Mouse (Mus musculus): ENCODE measurements at regions not wholly inside any gene's neighbourhood (a gene's known extent, or its start where the extent isn't known, plus 50 kb on each side); places are given as distances from the start of the nearest gene placed in this dataset.

DNA sequence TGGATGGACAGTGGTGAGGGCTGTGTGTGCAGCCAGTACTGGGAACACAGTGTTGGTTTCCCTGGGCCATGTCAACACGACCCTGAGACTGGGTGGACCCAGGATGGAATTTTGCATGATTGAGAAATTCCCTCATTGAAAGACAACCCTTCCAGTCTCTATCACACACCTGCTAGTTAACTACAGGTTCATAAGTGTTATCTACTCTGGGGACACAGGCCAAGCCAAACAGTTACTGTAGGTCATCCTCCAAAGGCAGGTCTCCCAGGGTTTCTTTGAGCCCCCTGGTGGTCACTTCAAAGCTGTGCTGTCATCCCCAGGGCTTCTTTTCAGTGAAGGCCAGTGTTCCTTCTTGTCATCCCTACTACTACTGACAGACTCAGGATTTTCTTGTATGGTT lies 276.7 kb downstream of the Cyp26b1 start:
- Histone ChIP-seq H3K27ac (ENCODE audit: control insufficient read depth, low read depth, low read length) (no peak overlapping the region), H3K79me2 (ENCODE audit: control insufficient read depth, insufficient read depth, low read length, poor library complexity) (no peaks in the 10 kb centered on the region), H3K9ac (ENCODE audit: control insufficient read depth, low read depth, low read length, poor library complexity, severe bottlenecking) (no peak overlapping the region), H3K4me3 (ENCODE audit: control insufficient read depth in 1 of 2, insufficient read depth in 1 of 2, low read depth in 2 of 2, low read length in 2 of 2) (no peak overlapping the region), H3K36me3 (ENCODE audit: control insufficient read depth in 1 of 2, insufficient read depth in 2 of 2, low read length in 2 of 2) (no peaks in the 10 kb centered on the region), H3K27me3 (ENCODE audit: control insufficient read depth in 1 of 2, insufficient read depth in 2 of 2, low read length in 2 of 2) (no peaks in the 10 kb centered on the region), H3K4me1 (ENCODE audit: control insufficient read depth in 1 of 2, insufficient read depth in 2 of 2, low read length in 2 of 2) (no peaks in the 10 kb centered on the region), H3K9me3 (replicated peaks; ENCODE audit: insufficient read depth, low read length) (no peaks in the 10 kb centered on the region)
- no peak for DNase-seq (ENCODE audit: low read depth, low spot score)
- peak; percentile 22 for TF ChIP-seq SMC3 (IDR thresholded peaks at IDR 0.05; ENCODE audit: low read depth, low read length)
- TF ChIP-seq GATA1 (IDR thresholded peaks at IDR 0.05; ENCODE audit: low read depth, low read length) = no peak
- TF ChIP-seq CTCF (IDR thresholded peaks at IDR 0.05 in 2 of 3, conservative IDR thresholded peaks at IDR 0.05 in 1 of 3; ENCODE audit: control insufficient read depth in 1 of 3, insufficient read depth in 1 of 3, low read depth in 2 of 3, low read length in 3 of 3, poor library complexity in 1 of 3, severe bottlenecking in 1 of 3) = peak in 2 of 3 experiments; percentile 8 to 16; a peak in 2 of 6 replicates

DNA sequence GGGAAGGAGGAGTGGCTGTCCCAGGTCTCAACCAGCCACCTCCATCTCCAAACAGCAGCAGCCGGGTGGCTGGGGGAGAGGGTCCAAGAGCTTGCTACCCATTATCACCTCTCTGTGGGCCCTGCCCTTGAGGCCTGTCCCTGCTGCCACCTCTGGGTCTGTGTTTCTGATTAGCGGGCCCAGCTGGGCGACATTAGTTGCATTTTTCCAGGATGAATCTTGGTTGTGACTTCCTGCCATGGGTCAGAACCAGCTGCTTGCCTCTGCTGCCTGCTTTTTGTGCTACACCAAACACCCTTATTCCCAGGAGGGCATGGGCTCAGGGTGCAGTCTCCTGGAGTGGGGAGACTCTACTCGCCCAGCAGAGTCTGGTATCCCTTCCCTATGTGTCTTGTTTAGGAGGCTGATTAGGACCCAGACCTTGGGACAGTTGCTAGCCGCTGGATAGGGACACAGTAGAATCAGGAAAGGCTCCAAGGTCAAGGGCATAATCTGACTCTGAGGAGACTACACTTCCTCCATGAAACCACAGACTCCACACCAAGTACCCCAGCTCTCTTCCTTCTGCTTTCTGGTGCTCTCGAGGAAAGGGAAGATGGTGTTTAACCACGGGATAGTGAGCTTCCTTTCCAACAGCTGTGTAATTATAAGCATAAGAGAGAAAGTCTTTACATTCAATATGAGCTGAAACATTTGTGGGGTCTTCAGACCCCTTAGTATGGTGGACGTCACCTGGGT lies 278.4 kb downstream of the Cyp26b1 start:
- Histone ChIP-seq H3K9ac (ENCODE audit: control insufficient read depth, low read depth, low read length, poor library complexity, severe bottlenecking) (no peak overlapping the region), H3K9me3 (replicated peaks; ENCODE audit: insufficient read depth, low read length) (no peaks in the 10 kb centered on the region), H3K79me2 (ENCODE audit: control insufficient read depth, insufficient read depth, low read length, poor library complexity) (no peaks in the 10 kb centered on the region), H3K4me3 (ENCODE audit: control insufficient read depth in 1 of 2, insufficient read depth in 1 of 2, low read depth in 2 of 2, low read length in 2 of 2) (no peak overlapping the region), H3K27ac (ENCODE audit: control insufficient read depth, low read depth, low read length) (no peak overlapping the region), H3K27me3 (ENCODE audit: control insufficient read depth in 1 of 2, insufficient read depth in 2 of 2, low read length in 2 of 2) (no peaks in the 10 kb centered on the region), H3K4me1 (ENCODE audit: control insufficient read depth in 1 of 2, insufficient read depth in 2 of 2, low read length in 2 of 2) (no peaks in the 10 kb centered on the region), H3K36me3 (ENCODE audit: control insufficient read depth in 1 of 2, insufficient read depth in 2 of 2, low read length in 2 of 2) (no peaks in the 10 kb centered on the region)
- no peak for DNase-seq (ENCODE audit: low read depth, low spot score)
- TF ChIP-seq RCOR1 (IDR thresholded peaks at IDR 0.05; ENCODE audit: low read depth, low read length) = no peak
- TF ChIP-seq GATA1 (IDR thresholded peaks at IDR 0.05; ENCODE audit: low read depth, low read length) = no peak
- TF ChIP-seq USF2 (IDR thresholded peaks at IDR 0.05; ENCODE audit: borderline replicate concordance in 1 of 2, insufficient read depth in 1 of 2, low read depth in 1 of 2, low read length in 2 of 2) = no peak
- no peak for TF ChIP-seq CHD2 (IDR thresholded peaks at IDR 0.05; ENCODE audit: low read length)
- no peak for TF ChIP-seq TAL1 (IDR thresholded peaks at IDR 0.05; ENCODE audit: low read length)
- TF ChIP-seq MAZ (IDR thresholded peaks at IDR 0.05; ENCODE audit: low read depth, low read length) = no peak
- no peak for TF ChIP-seq POLR2A (IDR thresholded peaks at IDR 0.05; ENCODE audit: control insufficient read depth in 1 of 2, insufficient read depth in 1 of 2, low read depth in 1 of 2, low read length in 2 of 2, poor library complexity in 1 of 2)
- TF ChIP-seq ZKSCAN1 (IDR thresholded peaks at IDR 0.05; ENCODE audit: low read depth, low read length) = no peak
- TF ChIP-seq CTCF (IDR thresholded peaks at IDR 0.05 in 2 of 3, conservative IDR thresholded peaks at IDR 0.05 in 1 of 3; ENCODE audit: control insufficient read depth in 1 of 3, insufficient read depth in 1 of 3, low read depth in 2 of 3, low read length in 3 of 3, poor library complexity in 1 of 3, severe bottlenecking in 1 of 3) = no peak
- TF ChIP-seq HCFC1 (IDR thresholded peaks at IDR 0.05; ENCODE audit: low read depth, low read length) = no peak
- TF ChIP-seq TCF12 (IDR thresholded peaks at IDR 0.05; ENCODE audit: low read depth, low read length) = no peak
- TF ChIP-seq MEF2A (IDR thresholded peaks at IDR 0.05; ENCODE audit: extremely low read depth, insufficient replicate concordance, low read depth, low read length, poor library complexity, severe bottlenecking) = no peak
- no peak for TF ChIP-seq ZC3H11A (IDR thresholded peaks at IDR 0.05; ENCODE audit: low read depth, low read length)
- TF ChIP-seq CHD1 (IDR thresholded peaks at IDR 0.05; ENCODE audit: low read depth, low read length) = no peak
- TF ChIP-seq NRF1 (IDR thresholded peaks at IDR 0.05; ENCODE audit: insufficient read depth, low read depth, low read length, poor library complexity, severe bottlenecking) = no peak
- TF ChIP-seq MAX (IDR thresholded peaks at IDR 0.05; ENCODE audit: low read length) = no peak
- no peak for TF ChIP-seq POLR2AphosphoS5 (IDR thresholded peaks at IDR 0.05; ENCODE audit: borderline replicate concordance, low read depth, low read length)
